Mouse (Mus musculus): ENCODE results near the gene Trpd52l3.
"Not testable (repeated sequence)": the region's sequence is repeated elsewhere in the genome, so short reads cannot be mapped to it uniquely, and the experiment has no call there.

Gene Trpd52l3

DNA sequence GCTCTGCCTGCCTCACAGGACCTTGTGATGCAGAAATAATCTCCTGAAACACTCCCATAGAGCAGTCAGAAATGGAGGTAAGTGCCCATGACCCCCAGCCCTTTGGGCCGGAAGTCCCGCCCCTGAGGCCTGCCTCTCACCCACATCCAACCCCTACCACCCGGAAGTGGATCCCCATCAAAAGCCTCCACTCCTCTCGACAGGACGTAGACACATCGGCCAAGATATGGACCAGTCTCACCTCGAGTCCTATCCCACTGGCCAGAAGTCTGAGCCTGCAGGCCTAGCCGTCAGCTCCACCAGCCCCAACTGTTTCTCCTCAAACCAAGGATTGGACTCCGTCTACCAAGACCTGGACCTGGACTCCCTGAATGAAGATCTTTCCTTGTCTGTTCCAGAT, at the start of gene Trpd52l3:
TSS of gene Trpd52l3 (plus strand) at position 170 of the 400 bp plus-strand sequence.
- CTCF ChIA-PET, result interaction anchor here (0.6 kb wide), 1 partner anchor 55 kb away, joined by 3 read pairs; no protein-coding TSS in a partner anchor

DNA sequence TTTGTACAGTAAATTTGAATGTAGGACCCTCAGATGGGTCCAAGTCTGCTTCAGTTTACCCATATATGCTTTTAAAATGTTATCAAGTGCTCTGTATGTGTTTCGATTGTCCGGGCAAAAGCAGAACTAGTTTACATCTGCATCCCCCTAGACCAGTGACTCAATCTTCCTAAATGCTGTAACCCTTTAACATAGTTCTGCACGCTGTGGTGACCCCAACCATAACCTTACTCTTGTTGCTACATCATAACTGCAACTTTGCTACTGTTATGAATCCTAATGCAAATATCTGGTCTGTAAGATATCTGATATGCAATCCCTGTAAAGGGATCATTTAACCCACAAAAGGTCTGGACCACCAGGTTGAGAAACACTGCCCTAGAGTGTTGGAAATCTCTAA, 49.8 kb upstream of the Trpd52l3 start:
- CTCF ChIA-PET, result no interaction called here

DNA sequence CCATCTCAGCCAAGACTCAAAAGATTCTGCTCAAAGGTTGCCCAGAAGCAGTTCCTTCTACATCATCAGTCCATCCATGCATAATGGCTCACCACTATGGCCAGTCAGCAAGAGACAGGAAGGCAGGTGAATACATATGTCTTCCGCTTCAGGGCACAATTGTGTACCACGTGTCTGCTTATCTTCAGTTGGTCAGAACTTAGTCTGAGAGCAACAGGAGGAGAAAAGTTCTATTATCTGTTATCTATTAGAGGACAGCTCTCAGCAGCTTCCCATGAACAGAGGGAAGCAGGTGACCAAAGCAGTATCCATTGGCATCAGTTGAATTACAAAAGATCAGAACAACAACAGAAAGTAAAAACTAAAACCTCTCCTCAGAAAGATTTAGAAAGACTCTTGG, 48.1 kb upstream of the Trpd52l3 start:
- CTCF ChIA-PET, result no interaction called here

DNA sequence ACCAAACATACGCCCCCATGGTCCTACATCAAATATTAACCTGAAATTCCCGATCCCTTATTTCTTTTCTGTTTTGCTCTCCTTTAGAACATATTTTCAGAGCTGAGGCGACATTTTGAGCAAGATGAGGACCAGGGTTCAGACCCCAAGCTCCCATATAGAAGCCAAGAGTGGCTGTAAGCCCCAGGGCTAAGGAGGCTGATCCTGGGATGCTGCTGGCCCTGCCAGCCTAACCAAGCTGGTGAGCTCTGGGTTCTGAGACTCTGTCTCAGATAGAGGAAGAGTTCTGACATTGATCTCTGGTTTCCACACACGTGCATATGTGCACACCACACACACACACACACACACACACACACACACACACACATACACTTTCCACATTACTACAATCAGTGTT, 42.7 kb upstream of the Trpd52l3 start:
- CTCF ChIA-PET, result interaction anchor here (0.5 kb wide), 1 partner anchor 141 kb away, joined by 3 read pairs; no protein-coding TSS in a partner anchor

DNA sequence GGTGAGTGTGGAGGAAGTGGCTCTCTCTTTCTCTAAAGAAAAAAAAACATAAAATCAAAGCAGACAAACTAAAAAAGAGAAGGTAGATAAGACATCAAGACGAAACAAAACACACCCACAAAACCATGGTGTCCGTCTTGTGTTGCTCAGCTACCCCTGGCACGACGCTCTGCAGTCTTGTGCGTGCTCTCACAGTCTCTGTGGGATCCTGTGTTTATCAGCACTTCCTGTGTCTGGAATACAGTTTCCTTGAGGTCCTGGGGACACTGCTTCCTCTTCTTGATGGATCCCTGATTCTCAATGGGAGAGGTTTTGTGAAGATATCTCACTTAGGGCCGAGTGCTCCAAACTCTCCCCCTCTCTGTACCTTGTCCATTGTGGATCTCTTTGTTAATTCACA, 41.7 kb upstream of the Trpd52l3 start:
- CTCF ChIA-PET, result no interaction called here

DNA sequence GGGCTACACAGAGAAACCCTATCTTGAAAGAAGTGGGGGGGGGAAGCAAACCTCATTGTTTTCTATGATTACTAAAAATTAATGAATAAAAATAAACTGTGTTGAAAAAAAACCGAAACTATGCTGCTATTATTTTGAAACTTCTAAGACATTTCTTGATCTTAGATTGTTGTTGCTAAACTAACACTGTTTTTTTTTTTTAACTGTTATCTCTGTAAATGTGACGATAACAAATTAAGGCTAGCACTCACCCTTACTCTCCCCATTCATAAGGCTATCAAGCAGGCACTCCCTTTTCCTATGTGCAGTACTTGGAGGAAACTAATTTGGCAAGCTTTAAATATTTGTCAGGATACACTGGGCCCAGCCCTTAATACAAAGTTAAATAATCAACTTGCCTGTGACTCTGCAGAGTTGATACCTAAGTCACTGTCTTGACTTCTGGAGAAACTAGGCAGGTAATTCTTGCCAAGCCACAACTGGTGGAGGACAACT, 39.9 kb upstream of the Trpd52l3 start:
- CTCF ChIA-PET, result no interaction called here

DNA sequence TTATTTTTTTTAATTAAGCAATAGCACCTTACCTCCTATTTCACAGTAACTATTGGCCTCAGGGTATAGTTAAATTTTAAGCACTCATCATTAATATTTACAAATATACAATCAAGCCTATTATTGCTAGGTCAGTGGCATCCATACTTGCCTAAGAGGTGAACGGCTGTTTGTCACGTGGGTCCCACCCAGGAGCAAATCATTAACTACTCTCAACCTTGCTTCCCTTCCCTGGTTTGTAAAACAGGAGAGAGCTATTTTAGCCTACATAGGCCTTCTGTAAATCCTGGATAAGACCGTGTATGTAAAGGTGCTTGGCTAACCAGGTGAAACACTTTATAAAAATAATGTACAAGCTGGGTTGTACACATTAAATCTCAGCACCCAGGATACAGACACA, 35.6 kb upstream of the Trpd52l3 start:
- CTCF ChIA-PET, result no interaction called here

DNA sequence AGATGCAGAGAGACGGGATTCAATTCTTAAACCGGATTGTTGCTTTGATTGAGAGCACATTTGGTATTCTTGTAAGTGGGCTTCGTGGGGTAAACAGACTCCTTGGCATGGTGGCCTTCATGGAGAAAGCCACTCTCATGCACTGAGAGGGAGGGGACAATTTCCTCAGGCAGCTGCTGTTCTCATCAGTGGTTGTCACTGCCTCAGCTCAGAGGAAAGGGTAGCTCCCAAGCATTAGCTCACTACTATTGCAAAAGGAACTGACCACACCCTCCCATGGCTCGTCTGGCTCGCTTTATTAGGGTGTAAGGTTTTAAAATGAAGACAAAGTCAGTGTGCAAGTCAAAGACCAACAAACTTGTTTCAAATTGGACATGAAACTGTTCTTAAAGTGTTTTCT, 30.2 kb upstream of the Trpd52l3 start:
- CTCF ChIA-PET, result no interaction called here

DNA sequence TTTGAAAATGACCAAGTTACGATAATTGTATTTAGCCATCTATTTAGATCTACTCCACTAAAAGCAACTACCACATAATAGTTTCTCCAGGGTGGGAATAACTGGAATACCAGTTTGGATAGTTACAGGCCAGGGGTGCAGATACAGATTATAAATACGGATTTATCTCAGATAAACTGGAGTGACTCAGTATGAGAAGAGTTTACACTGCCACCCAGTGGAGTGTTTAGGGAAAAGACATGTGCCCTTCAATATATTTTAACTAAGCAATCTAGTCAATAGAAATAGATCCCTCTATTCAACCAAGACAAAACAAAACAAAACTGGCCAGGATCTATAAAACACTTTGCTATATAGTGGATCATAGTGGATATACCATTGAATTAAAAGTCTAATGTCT, 24.7 kb upstream of the Trpd52l3 start:
- CTCF ChIA-PET, result no interaction called here

DNA sequence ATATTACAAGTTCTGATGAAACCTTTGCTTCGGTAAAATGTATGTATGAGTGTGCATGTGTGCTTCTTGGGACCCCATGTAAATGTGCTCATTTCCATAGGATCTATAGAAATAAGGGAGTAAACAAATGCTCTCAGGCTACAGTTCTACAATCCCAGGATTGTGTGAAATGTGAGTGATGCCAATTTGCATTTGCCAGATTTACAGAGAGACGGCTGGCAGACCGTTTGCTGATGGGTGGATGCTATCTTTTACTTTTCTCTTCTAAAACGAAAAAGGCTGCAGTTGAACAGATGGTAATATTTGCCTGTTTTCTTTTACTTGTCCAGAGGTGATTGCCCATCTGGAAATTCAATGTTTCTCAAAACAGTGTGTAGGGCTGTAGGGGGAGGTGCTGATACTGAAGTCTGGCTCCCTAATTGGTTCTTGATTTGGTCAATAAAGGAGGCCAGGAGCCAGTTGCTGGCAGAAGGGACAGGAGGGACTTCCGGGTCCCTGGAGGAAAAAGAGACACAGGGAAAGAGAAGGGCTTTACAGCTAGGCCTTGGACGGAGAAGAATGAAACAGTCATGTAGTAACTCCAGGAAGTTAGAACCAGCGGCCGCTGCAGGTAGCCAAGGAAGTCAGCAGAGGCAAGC, 24.0 kb upstream of the Trpd52l3 start:
- CTCF ChIA-PET, result no interaction called here

DNA sequence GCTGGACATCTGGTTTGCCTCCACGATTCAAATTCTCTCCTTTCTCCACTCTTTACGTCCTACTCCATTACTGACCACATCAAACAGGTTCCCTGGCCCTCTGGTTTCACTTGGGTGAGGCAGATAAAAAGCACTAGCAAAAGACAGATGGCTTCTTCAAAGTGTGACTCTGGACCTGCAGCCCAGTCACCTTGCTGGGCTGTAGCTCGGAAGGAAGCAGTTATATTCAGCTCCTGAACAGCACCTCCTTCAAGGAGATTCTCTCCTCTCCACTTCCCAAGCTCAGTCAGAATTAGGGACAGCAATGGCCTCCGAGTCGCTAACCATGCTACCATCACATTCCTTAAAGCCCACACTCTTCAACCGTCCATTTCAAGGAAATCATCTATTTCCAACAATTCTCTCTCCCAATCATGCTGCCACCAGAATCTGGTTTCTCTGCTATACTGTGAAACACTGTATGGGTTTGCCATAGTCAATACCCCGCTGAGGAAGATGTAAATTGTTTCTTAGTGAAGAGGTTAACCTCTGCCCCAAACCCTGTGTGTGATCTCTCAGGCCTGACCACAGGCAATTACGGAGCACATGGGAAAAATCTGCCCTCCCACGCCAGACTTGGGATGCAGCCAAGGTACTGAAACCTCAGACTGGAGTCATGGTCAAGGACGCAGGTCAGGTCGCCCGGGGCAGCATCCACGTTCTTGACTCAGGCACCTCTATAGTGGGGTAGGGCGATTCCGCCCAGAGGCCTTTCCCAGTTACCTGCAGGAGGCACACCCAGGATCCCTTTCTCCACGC, 19.2 kb upstream of the Trpd52l3 start:
- CTCF ChIA-PET, result no interaction called here

DNA sequence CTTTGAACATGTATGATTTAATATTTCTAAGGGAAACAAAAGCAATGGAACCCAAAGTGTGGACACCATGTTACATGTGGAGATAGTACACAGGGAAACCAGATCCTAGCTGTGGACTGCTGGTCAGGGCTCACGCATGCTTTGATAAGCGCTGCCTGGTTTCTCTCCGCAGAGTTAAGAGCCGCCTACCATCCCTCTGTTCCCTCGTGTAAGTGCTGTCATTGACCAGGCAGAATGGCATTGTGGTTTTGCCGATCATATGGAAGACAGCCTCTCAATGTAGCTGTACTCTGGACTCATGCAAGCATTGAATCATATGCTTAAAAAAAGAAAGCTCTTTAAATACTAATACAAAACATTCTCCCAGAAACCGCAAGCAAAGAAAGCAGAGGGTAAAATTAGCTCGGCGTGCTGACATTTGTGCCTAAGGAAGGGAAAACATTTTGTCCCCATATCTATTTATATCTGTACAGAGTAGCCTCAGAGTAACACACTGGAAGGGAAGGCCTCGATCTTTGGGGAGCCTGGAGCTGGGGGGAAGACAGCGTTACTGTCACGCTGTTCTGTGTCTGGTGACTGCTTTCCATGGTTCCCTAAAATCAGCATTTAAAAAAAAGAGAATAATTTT, 17.0 kb upstream of the Trpd52l3 start:
- CTCF ChIA-PET, result no interaction called here

DNA sequence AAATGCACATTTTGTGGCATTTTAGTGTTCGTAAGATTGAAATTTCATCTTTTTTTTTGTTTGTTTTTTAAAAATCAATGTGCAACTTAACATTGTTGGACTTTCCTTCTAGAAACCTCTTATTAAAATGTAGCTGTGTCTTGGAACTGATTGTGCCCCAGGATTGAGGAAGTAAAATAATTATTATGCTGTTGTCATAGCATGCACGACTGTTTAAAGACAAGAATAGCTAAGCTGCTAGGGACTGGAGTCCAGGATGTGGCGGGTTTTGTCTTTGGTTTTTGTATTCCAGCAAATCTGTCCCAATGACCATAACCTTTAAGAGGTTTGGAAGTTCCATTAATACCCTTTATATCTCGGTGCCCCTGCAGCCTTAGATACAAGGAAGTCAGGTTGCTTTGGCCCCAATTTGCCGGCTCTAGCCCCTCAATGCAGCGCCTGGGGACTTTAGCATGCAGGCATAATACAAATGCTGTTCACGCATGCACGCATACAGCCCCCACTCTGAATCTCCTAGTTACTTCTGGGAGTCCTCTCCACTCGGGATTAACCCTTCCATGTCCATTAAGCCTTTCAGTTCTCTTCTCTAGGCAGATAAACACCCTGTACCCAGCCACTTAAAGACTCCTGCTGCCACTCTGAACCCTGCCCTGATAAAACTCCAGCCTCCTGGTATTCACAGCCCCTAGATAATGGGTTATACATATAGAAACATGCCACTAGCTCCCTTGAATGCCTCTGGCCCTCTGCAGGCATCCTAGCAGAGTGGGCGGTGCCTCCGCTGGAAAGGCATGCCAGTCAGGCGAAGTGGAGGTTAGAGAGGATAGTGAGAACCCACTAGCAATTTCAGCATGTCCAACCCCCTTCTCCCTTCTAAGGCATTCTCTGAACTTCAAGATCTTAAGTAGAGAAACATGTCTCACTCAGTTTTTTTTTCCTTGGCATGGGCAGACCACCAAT, 2.9 kb upstream of the Trpd52l3 start:
- CTCF ChIA-PET, result no interaction called here

DNA sequence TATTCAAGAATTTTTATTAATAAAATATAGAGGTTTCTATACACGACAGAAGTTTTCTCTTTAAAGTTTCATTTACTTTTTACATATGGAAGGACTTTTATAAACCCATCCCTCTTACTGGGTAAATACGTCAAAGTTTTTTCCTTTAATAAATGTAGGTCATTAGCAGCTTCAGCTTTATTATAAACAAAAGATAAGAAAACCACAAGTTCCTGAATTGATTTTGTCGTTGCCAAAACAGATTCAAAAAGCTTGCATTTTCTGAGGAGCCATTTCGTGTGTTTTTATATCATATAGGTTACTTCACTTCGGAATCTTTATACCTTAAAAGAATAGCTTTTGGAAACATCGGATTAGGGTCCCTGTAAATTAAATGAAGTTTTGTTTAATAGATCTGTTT, 2.0 kb upstream of the Trpd52l3 start:
- CTCF ChIA-PET, result no interaction called here

DNA sequence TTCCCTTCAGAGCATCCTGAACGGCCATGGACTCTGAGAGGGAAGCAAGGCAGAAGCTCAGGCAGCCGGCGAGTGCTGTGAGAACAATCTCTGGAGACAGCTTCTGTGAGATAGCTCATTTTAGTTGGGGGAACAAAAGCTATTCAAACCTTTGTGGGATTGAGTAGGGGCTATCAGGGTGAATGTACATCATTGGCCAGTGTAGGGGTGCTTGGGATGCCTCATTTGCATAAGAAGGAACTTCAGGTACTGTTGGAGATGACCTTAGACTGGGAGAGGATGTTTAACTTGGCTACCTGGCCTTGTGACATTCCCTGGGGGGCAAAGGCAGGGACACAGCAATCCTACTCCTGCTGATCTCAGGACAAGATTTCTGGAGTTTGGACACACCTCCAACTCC, 2.8 kb downstream of the Trpd52l3 start:
- CTCF ChIA-PET, result no interaction called here

DNA sequence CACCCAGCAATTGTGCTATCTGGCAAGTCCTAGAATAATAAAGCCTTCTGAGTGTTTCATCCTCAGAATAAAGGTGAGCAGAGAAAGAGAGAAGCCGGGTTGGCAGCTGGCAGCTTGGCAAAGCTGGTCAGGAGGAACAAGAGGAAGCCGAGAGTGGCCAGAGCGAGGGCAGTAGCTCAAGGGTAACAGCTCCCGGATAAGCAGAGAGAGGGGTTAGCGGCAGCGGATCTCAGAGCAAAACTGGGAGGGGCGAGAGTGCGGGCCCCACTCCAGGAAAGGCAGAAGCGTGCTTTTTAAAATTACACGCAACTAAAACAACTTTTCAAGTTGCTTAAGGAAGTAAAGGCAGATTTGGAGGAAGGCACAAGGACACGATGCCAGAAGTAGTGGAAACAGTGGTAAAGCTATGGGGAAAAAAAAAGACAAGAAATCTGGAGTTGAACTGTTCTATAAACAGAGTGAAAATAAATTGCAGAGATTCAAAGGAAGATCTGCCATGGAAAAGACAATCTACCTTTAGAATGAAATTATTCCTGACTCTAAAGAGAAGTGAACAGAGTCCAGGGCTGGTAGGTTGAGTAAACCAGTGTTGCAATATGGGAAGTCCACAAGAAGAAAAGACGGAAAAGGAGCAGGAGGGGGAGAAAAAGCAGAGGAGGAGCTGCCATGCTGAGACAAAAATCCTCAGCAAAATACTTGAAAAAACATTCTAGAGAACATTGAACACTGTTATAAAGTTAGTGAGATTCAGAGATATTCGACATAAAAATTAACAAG, 7.1 kb downstream of the Trpd52l3 start:
- CTCF ChIA-PET, result no interaction called here

DNA sequence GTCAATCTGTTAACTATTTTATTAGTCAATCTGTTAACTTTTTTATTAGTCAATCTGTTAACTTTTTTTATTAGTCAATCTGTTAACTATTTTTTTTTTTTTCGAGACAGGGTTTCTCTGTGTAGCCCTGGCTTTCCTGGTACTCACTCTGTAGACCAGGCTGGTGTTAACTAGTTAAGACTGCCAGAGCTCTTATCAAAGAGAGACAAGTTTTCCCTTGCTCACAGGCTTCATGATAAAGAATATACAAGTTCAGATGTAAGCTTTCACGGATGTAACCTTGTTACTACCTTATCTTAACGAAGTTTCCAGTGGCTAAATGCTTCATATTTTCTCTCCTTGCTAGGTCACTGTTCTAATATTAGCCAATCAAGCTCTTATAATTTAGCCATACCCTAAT, 10.7 kb downstream of the Trpd52l3 start:
- CTCF ChIA-PET, result no interaction called here

DNA sequence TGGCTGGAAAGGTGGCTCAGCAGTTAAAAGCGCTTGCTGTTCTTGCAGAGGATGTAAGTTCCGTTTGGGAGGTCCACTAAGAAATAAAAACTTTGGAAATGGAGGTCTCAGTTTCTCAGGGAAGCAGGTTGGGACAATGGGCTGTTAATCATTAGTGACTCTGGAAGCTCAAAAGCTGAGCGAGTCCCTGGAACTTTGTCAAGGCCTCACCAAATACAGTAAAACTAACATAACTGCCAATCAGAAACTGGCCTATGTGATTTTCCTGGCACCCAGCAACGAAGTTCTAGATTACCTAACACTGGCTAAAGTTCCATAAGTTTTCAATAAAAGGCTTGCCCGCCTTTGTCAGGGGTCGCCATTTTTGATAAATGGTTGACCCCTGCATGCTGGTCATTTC, 12.6 kb downstream of the Trpd52l3 start:
- CTCF ChIA-PET, result no interaction called here

DNA sequence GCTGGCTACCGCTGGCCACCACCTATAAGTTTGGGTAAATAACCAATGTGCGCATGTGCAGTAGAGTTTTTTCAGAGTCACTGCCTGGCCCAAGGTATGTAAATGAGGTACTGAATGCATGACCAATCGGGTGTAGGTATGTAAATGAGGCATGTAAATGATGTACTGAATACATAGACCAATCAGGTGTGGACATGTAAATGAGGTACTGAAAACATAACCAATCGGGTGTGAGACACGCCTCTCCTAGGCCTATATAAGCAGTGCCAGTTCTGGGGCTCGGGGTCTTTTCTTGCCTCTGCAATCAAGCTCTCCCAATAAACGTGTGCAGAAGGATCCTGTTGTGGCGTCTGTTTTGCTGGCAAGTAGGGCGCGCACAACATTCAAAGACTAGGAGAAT, 19.8 kb downstream of the Trpd52l3 start:
- CTCF ChIA-PET, result not testable (repeated sequence)

DNA sequence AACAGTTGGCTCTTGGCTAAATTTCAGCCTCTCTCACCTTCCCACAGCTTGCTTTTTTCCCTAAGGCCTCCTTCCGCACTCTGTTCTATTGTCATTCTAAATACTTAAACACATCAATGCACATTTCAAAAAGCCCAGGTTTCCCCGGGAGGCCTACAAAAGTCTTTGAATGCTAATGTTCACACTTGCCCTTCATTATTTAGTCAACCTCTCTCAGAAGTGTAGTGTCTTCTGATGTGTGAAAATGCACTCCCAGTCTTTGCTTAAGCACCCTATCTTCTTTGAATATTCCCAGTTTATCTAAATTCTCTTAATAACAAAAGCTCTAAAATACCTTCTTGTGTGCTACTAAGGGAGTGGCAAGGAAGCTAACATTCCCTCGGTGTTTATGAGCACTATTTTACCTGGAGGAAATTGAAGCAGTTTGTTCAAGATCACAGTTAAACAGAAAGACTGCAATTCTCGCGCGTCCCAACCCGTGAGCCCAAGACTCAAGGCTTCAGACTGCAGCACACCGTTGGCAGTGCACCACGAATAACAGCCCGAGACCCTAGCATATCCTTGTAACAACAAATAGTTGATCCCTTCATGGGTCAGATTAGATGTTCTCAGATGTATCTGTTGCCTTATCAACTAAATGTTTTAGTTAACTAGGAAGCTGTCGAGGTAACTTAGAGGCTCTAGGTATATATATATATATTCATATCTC, 25.6 kb downstream of the Trpd52l3 start:
- CTCF ChIA-PET, result no interaction called here

All from spleen, embryonic (tissue).